Mouse (Mus musculus) ES-E14 (cell line): ENCODE measurements around the gene Dync2li1.

ENCODE experiments used
- HCFC1 ChIP-seq: IDR thresholded peaks from 2 replicates; pipeline ENCODE4 v1.6.1; 2012; ENCODE audit warnings: low read length, inconsistent platforms, borderline replicate concordance; ENCODE audit not compliant: insufficient read depth
- ZC3H11A ChIP-seq: IDR thresholded peaks from 2 replicates; pipeline ENCODE4 v1.6.1; 2012; ENCODE audit warnings: low read depth, mild to moderate bottlenecking, inconsistent platforms, low read length, borderline replicate concordance

GRCm38 (mm10) chr17:84611500-84611899, 14.8 kb upstream of the Dync2li1 start:
- TF ChIP-seq HCFC1 (no peak), ZC3H11A (no peak)
